Mouse (Mus musculus): ENCODE measurements at regions not wholly inside any gene's neighbourhood (a gene's known extent, or its start where the extent isn't known, plus 50 kb on each side); places are given as distances from the start of the nearest gene placed in this dataset.

- no peaks in the 10 kb centered on the region for H3K36me3 ChIP-seq (ENCODE audit: control insufficient read depth, insufficient read depth, low read length, poor library complexity, severe bottlenecking)
- H3K9ac ChIP-seq (ENCODE audit: insufficient read depth, low read depth, low read length, poor library complexity, severe bottlenecking), result no peak overlapping the region
- no peak overlapping the region for H3K27ac ChIP-seq (ENCODE audit: insufficient read depth, low read depth, low read length, poor library complexity, severe bottlenecking)
- no peaks in the 10 kb centered on the region for H3K4me1 ChIP-seq (ENCODE audit: control insufficient read depth in 2 of 2, insufficient read depth in 2 of 2, low read length in 2 of 2, poor library complexity in 1 of 2)
- H3K4me3 ChIP-seq (ENCODE audit: insufficient read depth in 1 of 2, low read depth in 1 of 2, low read length in 2 of 2, poor library complexity in 1 of 2, severe bottlenecking in 1 of 2), result no peak overlapping the region
- no peaks in the 10 kb centered on the region for H3K9me3 ChIP-seq (ENCODE audit: control insufficient read depth, insufficient read depth, low read depth, low read length)
- in situ Hi-C loops (cut with MboI; ENCODE audit: low sequenced_read_pairs in 2 of 2, unreplicated experiment in 2 of 2), result no loop called here
- DNase-seq (ENCODE audit: low read depth, low spot score), result no peak
- TF ChIP-seq MAFK (IDR thresholded peaks at IDR 0.05; ENCODE audit: insufficient read depth, low read depth, low read length) (no peak), ZC3H11A (IDR thresholded peaks at IDR 0.05; ENCODE audit: borderline replicate concordance, low read depth, low read length) (no peak)
Measured at GRCm38 (mm10) chr13:28507783-28508182, 250.5 kb downstream of the Gm11361 start.

GRCm38 (mm10) chr13:28504340-28504739, 247.0 kb downstream of the Gm11361 start:
- H3K36me3 ChIP-seq (ENCODE audit: control insufficient read depth, insufficient read depth, low read length, poor library complexity, severe bottlenecking), result no peaks in the 10 kb centered on the region
- no peaks in the 10 kb centered on the region for H3K9me3 ChIP-seq (ENCODE audit: control insufficient read depth, insufficient read depth, low read depth, low read length)
- H3K9ac ChIP-seq (ENCODE audit: insufficient read depth, low read depth, low read length, poor library complexity, severe bottlenecking), result no peak overlapping the region
- no peaks in the 10 kb centered on the region; a peak in 1 of 4 replicates for H3K4me1 ChIP-seq (ENCODE audit: control insufficient read depth in 2 of 2, insufficient read depth in 2 of 2, low read length in 2 of 2, poor library complexity in 1 of 2)
- H3K4me3 ChIP-seq (ENCODE audit: insufficient read depth in 1 of 2, low read depth in 1 of 2, low read length in 2 of 2, poor library complexity in 1 of 2, severe bottlenecking in 1 of 2), result no peak overlapping the region
- no peak for DNase-seq (ENCODE audit: low read depth, low spot score)
- H3K27ac ChIP-seq (ENCODE audit: insufficient read depth, low read depth, low read length, poor library complexity, severe bottlenecking), result no peak overlapping the region
- TF ChIP-seq ZNF384 (IDR thresholded peaks at IDR 0.05; ENCODE audit: low read depth, low read length) (no peak), HCFC1 (IDR thresholded peaks at IDR 0.05; ENCODE audit: borderline replicate concordance, insufficient read depth, low read length) (no peak), ZC3H11A (IDR thresholded peaks at IDR 0.05; ENCODE audit: borderline replicate concordance, low read depth, low read length) (no peak), MAFK (IDR thresholded peaks at IDR 0.05; ENCODE audit: insufficient read depth, low read depth, low read length) (no peak), CHD2 (IDR thresholded peaks at IDR 0.05; ENCODE audit: low read depth, low read length) (no peak)
- in situ Hi-C loops (cut with MboI; ENCODE audit: low sequenced_read_pairs in 2 of 2, unreplicated experiment in 2 of 2), result no loop called here

GRCm38 (mm10) chr13:28502171-28502570, 244.8 kb downstream of the Gm11361 start:
- Histone ChIP-seq H3K27ac (ENCODE audit: insufficient read depth, low read depth, low read length, poor library complexity, severe bottlenecking) (no peak overlapping the region), H3K4me3 (ENCODE audit: insufficient read depth in 1 of 2, low read depth in 1 of 2, low read length in 2 of 2, poor library complexity in 1 of 2, severe bottlenecking in 1 of 2) (no peak overlapping the region), H3K9ac (ENCODE audit: insufficient read depth, low read depth, low read length, poor library complexity, severe bottlenecking) (no peak overlapping the region), H3K4me1 (ENCODE audit: control insufficient read depth in 2 of 2, insufficient read depth in 2 of 2, low read length in 2 of 2, poor library complexity in 1 of 2) (no peaks in the 10 kb centered on the region; a peak in 1 of 4 replicates), H3K9me3 (ENCODE audit: control insufficient read depth, insufficient read depth, low read depth, low read length) (no peaks in the 10 kb centered on the region), H3K36me3 (ENCODE audit: control insufficient read depth, insufficient read depth, low read length, poor library complexity, severe bottlenecking) (no peaks in the 10 kb centered on the region)
- in situ Hi-C loops (cut with MboI; ENCODE audit: low sequenced_read_pairs in 2 of 2, unreplicated experiment in 2 of 2), result no loop called here
- DNase-seq (ENCODE audit: low read depth, low spot score), result peak; percentile 26
- TF ChIP-seq ZC3H11A (IDR thresholded peaks at IDR 0.05; ENCODE audit: borderline replicate concordance, low read depth, low read length) (no peak), MAFK (IDR thresholded peaks at IDR 0.05; ENCODE audit: insufficient read depth, low read depth, low read length) (no peak), ZNF384 (IDR thresholded peaks at IDR 0.05; ENCODE audit: low read depth, low read length) (no peak), HCFC1 (IDR thresholded peaks at IDR 0.05; ENCODE audit: borderline replicate concordance, insufficient read depth, low read length) (no peak), CHD2 (IDR thresholded peaks at IDR 0.05; ENCODE audit: low read depth, low read length) (no peak)

- DNase-seq (ENCODE audit: low read depth, low spot score), result no peak
- TF ChIP-seq ZNF384 (IDR thresholded peaks at IDR 0.05; ENCODE audit: low read depth, low read length) (no peak), ZC3H11A (IDR thresholded peaks at IDR 0.05; ENCODE audit: borderline replicate concordance, low read depth, low read length) (no peak), HCFC1 (IDR thresholded peaks at IDR 0.05; ENCODE audit: borderline replicate concordance, insufficient read depth, low read length) (no peak), MAFK (IDR thresholded peaks at IDR 0.05; ENCODE audit: insufficient read depth, low read depth, low read length) (no peak), CHD2 (IDR thresholded peaks at IDR 0.05; ENCODE audit: low read depth, low read length) (no peak)
- Histone ChIP-seq H3K9me3 (ENCODE audit: control insufficient read depth, insufficient read depth, low read depth, low read length) (no peaks in the 10 kb centered on the region), H3K4me3 (ENCODE audit: insufficient read depth in 1 of 2, low read depth in 1 of 2, low read length in 2 of 2, poor library complexity in 1 of 2, severe bottlenecking in 1 of 2) (no peak overlapping the region), H3K36me3 (ENCODE audit: control insufficient read depth, insufficient read depth, low read length, poor library complexity, severe bottlenecking) (no peaks in the 10 kb centered on the region), H3K9ac (ENCODE audit: insufficient read depth, low read depth, low read length, poor library complexity, severe bottlenecking) (no peak overlapping the region), H3K27ac (ENCODE audit: insufficient read depth, low read depth, low read length, poor library complexity, severe bottlenecking) (no peak overlapping the region), H3K4me1 (ENCODE audit: control insufficient read depth in 2 of 2, insufficient read depth in 2 of 2, low read length in 2 of 2, poor library complexity in 1 of 2) (no peaks in the 10 kb centered on the region; a peak in 1 of 4 replicates)
- in situ Hi-C loops (cut with MboI; ENCODE audit: low sequenced_read_pairs in 2 of 2, unreplicated experiment in 2 of 2), result no loop called here
Measured at GRCm38 (mm10) chr13:28500697-28501096, 243.4 kb downstream of the Gm11361 start.

- DNase-seq (ENCODE audit: low read depth, low spot score), result no peak
- H3K4me1 ChIP-seq (ENCODE audit: control insufficient read depth in 2 of 2, insufficient read depth in 2 of 2, low read length in 2 of 2, poor library complexity in 1 of 2), result no peaks in the 10 kb centered on the region; a peak in 1 of 4 replicates
- H3K36me3 ChIP-seq (ENCODE audit: control insufficient read depth, insufficient read depth, low read length, poor library complexity, severe bottlenecking), result no peaks in the 10 kb centered on the region
- H3K9ac ChIP-seq (ENCODE audit: insufficient read depth, low read depth, low read length, poor library complexity, severe bottlenecking), result no peak overlapping the region
- H3K4me3 ChIP-seq (ENCODE audit: insufficient read depth in 1 of 2, low read depth in 1 of 2, low read length in 2 of 2, poor library complexity in 1 of 2, severe bottlenecking in 1 of 2), result no peak overlapping the region
- TF ChIP-seq CHD2 (IDR thresholded peaks at IDR 0.05; ENCODE audit: low read depth, low read length), result no peak
- no peak for TF ChIP-seq HCFC1 (IDR thresholded peaks at IDR 0.05; ENCODE audit: borderline replicate concordance, insufficient read depth, low read length)
- no peak for TF ChIP-seq MAFK (IDR thresholded peaks at IDR 0.05; ENCODE audit: insufficient read depth, low read depth, low read length)
- no peak for TF ChIP-seq ZNF384 (IDR thresholded peaks at IDR 0.05; ENCODE audit: low read depth, low read length)
- TF ChIP-seq ZC3H11A (IDR thresholded peaks at IDR 0.05; ENCODE audit: borderline replicate concordance, low read depth, low read length), result no peak
- no peaks in the 10 kb centered on the region for H3K9me3 ChIP-seq (ENCODE audit: control insufficient read depth, insufficient read depth, low read depth, low read length)
- in situ Hi-C loops (cut with MboI; ENCODE audit: low sequenced_read_pairs in 2 of 2, unreplicated experiment in 2 of 2), result no loop called here
- no peak overlapping the region for H3K27ac ChIP-seq (ENCODE audit: insufficient read depth, low read depth, low read length, poor library complexity, severe bottlenecking)
Measured at GRCm38 (mm10) chr13:28497483-28497882, 240.2 kb downstream of the Gm11361 start.

Measured in ES-E14 (cell line).